Mouse (Mus musculus) common myeloid progenitor, adult 5-6 weeks (primary cell): Measurements from ENCODE around the gene Cd19. TPM values are rescaled to one million over a fixed set of nuclear protein-coding genes. Genes with fewer than 3 reads are reported as not detected.

Source experiments
- ATAC-seq: replicated peaks from 2 replicates; pipeline ENCODE4 v1.8.0; 2016; ENCODE audit warnings: low read depth, mild to moderate bottlenecking, moderate TSS enrichment, inconsistent platforms; ENCODE audit not compliant: poor library complexity, severe bottlenecking
- total RNA-seq: library from RNA; stranded (forward); fragments of 200-1000, 187-1606 nt; gene quantifications from 2 replicates; pipeline ENCODE4 v1.2.3, GENCODE M21; 2017

Gene Cd19
- total RNA-seq = 0.32 TPM in 1 of 2 replicates, not detected in the other

DNA sequence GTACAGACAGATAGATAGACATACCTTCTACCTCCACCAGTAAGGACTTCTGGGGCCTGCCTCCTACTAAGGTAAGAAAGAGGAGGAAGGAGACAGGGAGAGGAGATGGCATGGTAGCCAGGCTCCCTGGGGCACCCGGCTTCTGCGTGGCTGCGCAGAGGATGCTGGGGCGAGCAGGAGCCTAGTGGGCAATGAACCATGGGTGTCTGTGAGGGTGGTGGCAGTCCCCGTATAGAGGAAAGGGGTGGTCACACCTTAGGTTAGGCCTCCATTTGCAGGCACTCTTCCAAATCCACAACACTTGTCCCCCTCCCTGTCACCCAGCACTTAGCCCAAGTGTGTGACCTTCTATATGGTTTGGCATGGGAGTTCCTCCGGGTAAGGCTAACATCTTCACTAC, at the start of gene Cd19:
Gene Cd19 (minus strand): TSS at position 165 of the 400 bp plus-strand sequence.
- no peak for ATAC-seq

DNA sequence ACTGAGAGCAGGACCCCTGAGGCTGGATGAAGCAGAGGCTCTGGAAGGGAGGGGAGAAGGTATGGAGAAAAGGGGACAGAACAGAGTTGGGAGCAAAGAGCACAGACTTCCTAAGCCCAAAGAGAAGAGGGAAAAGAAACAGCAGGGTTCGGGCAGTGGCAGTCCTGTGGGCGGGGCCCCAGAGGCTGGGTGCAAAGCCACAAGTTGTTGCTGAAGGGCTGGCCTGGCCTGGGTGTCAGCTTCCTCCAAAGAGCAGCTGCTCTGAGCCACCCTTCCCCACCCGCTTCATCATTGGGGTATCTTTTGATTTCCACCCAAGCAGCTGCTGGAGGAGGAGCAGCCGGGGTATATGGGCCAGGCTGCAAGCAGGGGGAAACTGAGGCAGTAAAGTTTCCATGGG, 49.4 kb upstream of the Cd19 start:
- peak; percentile 81 for ATAC-seq

DNA sequence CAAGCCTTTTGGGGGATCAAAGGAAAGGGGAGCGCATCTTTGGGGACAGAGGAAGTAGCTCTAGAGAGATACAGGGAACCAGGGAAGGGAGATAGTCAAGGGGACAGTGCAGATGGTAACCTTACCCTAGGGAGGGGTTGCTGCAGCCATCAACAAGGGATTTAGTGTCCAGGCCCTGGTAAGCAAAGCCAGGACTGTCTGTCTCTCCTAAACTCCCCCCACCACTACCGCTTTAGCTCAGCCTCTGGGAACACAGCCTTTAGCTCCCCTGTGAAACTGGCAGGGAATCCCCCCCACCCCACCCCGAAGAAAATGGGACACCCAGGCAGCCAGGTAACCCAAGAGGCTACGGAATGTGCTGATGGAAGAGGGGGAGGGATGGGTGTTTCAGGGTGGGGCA, 48.9 kb upstream of the Cd19 start:
- ATAC-seq = no peak

DNA sequence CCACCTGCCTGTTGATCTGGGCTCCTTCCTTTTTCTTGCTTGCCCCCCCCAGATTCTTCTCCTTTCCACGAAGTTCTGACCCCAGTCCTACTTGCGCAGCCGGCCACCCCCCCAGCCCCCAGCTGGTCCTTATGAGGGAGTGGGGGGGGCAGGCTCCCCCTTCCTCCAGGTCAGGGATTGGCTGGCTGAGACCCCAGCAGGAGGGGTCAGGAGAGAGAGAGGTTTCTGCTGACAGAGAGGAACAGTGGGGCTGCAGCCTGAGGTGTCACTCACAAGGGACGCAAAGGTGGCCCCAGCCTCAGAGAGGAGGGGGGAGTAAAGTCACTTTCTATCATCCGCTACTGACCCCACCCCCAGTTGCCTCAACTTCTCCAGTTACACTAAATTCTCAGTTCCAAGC, 48.3 kb upstream of the Cd19 start, which contains the start of gene Atp2a1:
Gene Atp2a1 (minus strand): TSS at position 105 of the 400 bp plus-strand sequence.
- no peak for ATAC-seq

DNA sequence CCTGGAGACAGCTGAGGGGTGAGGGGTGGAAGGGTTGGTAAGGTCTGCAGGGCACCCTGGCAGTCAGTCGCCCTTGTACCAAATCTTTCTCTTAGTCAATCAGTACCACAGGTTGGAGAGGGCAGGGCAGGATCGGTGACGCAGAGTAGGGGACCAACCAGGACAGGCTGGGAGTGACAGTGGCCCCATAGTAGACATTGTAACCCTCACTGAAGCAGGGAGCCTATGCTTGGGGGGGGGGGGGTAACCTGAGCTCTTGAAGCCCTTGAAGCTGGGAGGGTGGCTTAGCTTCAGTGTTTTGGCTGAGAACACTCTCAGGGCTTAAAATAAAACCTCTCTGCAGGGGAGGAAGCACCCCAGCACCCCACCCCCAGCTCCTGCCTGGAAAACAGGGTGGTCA, 46.9 kb upstream of the Cd19 start:
- no peak for ATAC-seq

DNA sequence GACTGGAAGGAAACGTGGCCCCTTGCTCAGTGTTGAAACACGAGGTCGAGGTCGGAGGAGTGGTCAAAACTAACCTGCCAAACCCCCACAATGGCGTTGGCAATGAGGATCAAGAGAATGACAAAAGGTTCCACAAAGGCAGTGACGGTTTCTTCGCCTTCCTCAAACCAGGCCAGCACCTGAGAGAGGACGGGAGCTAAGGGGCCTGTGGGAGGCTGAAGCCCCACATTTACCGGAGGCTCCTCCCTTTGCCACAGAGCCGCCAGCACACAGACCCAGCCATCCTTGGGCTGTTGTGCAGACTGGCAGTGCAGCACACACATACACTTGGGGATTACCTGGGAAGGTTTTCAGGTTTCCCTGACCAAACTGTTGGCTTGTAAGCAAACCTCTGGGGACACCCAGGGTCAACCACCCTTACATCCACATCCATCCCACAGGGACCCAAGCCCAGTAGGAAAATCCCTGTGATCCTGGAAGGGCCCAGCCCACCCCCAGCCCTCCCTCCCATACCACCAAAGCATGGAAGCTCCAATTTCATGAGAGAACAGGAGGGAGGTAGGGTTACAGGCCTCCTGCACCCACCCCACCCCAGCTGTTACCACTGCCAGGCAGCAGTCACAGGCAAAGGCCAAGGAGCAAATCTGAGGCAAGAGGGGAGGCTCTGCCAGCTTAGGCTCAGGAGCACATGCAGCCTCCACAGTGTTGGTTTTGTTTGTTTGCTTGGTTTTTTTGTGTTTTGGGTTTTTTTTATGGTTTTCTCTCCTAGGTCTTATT, 46.1 kb upstream of the Cd19 start:
- ATAC-seq = no peak

DNA sequence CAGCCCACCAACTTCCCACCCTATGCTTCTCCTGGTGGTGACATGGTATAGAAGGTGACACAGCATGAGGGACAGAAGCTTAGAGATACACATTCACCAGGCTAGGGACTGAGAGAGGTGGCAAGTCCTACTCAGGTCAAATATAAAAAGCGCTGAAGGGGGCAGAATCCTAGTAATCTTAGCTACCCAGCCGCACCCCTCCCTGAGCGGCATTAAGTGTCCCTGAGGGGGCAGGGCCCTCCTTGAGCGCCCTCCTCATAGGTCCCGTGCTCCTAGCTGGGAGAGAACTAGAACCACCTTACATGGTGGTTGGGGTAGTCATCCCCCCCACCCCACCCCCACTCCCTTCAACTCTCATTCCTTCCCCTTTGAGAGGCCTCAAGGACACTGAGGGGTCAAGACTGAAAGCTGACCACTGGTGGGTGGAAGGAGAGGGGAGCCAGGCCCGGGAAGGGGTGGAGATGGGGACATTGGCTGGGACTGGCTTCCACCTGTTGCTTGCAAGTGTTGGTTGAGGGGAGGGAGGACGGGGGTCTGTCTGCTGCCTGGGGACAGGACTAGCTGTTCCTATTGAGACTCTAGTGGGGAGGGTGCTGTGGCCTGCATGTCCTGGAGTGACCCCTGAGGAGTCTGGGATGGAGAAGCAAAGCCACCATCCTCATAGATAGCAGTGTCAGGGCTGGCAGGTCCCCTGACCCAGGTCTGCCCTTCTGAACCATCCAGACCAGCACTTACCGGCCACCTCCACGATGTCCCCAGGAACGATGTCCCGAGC, 44.3 kb upstream of the Cd19 start:
- no peak for ATAC-seq

DNA sequence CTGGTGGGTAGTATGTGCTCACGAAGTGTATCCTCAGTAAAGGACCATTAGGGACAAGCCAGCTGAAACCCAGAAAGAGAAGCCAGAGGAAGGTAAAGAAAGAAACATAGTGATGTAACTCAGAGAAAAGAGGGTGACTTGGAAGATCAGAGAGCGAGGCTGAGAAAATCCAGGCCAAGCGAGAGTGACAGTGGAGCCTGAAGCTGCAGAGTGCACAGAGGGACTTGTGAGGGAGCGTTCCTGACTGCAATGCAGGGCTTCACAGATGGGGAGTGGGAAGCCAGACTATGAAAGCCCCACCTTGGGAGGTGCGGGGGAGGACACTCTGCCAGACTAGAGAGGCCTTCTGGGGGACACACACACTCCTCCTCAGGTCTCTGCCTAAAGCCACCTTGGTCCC, 43.5 kb upstream of the Cd19 start:
- ATAC-seq = no peak

DNA sequence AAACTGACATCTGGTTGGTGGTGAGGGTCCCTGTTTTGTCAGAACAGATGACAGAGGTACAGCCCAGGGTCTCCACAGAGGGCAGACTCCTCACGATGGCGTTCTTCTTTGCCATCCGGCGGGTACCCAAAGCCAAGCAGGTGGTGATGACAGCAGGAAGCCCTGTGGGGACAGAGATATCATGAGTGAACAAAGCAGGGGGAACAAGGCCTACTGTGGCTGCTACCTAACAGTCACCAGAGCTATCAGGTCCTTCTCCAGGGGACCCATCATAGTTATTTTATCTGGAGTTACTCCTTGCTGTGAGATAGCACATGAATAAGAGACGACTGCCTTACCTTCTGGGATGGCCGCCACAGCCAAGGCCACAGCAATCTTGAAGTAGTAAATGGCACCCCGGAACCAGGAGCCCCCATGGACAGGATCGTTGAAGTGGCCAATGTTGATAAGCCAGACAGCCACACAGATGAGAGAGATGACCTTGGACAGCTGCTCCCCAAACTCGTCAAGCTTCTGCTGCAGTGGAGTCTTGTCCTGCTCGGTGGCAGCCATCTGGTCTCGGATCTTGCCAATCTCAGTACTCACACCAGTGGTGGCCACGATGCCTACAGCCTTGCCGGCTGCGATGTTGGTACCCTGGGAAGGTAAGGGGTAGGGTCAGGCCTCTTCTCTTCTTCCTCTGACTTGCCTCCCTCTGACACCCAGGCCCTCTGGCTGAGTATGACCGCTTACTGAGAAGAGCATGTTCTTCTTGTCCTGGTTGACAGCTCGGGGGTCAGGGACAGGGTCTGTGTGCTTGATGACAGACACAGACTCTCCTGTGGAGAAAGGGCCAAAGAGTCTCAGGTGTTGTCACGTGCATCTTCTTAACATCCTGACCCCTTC, 41.9 kb upstream of the Cd19 start:
- ATAC-seq = peak; percentile 77

DNA sequence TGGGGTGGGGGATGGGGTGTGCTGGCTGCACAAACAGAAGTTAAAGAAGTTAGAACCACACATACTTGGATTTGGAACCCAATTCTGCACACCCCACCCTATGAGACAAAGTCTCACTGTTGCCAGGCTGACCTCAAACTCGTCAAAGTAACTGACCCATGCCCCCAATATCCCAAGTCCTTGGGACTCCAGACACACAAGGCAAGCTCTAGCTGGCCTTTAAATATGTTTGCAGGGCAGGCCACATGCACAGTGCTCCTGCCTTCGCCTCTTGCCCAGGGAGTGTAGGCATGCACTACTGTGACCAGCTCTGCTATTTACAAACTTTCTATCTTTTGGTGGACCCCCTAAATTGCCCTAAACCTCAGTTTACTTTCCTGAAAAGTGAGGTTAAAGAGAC, 40.6 kb upstream of the Cd19 start:
- no peak for ATAC-seq

DNA sequence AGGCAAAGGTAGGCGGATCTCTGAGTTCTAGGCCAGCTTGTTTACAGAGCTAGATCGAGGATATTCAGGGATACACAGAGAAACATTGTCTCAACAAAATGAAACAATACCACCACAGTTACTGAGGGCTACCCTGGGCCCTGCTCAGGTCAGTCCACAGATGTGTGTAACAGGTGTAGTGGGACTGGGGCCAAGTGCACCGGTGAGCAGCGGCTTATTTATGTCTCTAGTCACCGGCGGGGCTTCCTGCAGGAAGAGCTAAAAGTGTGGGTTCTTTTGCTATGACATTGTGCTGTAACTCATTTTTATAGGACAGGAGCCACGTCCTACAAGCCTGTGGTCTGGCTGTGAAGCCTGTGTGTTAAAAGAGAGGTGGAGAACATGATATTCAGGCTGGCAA, 39.2 kb upstream of the Cd19 start:
- ATAC-seq = no peak

DNA sequence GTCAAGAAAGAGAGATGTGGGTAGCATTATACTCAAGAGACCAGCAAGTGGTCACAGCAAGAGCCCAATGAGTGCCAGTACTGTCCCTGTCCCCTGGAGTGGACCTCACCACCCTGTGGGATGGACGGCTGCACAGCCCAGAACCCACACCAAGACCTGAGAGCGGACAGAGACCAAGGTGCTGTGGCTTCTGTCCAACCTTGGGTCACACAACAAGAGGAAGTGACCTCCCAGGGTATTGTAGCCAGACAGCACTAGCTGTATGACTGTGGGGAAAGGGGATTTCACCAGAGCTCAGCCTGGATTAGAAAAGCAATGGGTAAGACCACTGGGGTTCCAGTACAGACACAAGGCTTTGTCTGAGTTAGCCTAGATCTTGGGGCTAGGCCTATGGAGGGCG, 37.6 kb upstream of the Cd19 start:
- no peak for ATAC-seq

DNA sequence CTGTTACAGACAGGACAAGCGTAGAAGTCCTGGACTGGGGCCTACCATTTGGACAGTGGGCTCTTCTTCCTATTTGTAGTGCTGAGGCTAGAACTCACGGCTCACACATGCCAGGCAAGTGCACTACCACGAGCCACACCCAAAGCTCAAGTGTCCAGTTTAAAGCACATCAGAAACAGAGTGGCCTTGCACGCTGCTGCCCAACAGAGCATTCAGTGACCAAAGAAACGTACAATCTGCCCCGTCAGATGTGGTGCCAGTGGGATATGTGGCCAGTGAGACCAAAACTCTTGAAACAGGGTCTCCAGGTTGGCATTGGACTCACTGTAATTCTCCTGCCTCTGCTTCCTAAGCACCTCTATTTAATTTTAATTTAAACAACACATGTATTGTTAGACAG, 36.0 kb upstream of the Cd19 start:
- no peak for ATAC-seq

DNA sequence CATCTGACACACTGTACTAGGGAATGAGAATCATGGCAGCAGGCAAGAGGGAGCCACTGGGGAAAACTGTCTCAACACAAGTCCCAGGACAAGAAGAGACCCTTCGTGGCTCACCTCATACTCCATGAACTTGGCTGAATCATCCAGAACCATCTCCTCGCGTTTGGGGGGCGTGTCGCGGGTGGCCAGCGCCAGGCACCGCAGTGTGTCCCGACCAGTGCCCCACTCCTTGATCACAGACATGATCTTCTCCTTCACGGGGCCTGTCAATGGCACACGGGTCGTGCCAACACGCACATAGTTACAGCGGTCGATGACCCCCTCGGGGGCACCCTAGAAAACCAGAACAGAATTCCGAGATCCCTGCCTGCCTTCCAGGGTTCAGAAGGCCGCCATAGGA, 35.3 kb upstream of the Cd19 start:
- no peak for ATAC-seq

DNA sequence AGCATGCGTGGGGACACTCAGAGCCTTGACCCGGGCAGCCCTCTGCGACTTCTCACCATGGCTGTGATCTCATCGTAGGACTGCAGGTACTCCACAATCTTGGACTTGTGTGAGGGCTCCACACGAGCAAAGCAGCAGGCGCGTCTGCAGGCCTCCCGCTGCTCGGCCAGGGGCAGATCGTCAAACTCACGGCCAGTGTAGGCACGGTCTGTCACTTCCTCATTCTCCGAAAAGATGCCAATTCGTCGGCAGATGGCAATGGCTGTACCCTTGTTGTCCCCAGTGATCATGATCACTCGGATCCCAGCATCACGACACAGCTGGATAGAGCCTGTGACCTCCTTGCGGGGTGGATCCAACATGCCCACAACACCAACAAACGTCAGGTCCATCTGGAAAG, 33.8 kb upstream of the Cd19 start:
- peak; percentile 78 for ATAC-seq

DNA sequence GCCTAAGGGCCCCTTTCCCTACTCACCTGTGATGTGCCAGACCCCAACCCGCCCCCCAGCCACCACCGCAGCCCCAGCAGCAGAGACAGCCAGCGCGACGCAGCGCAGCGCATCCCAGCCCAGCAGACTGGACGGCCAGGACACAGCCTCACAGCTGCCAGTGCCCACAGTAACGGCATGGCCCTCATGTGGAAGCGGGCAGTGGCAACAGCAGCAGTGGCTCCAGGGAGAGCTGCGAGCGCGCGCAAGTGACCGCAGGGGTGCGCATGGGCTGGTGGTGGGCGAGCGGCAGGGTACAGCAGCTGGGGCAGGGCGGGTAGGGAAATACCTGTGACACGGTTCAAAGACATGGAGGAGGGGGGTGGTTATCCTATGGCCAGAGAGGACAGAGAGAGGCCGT, 31.5 kb upstream of the Cd19 start:
- ATAC-seq = no peak

DNA sequence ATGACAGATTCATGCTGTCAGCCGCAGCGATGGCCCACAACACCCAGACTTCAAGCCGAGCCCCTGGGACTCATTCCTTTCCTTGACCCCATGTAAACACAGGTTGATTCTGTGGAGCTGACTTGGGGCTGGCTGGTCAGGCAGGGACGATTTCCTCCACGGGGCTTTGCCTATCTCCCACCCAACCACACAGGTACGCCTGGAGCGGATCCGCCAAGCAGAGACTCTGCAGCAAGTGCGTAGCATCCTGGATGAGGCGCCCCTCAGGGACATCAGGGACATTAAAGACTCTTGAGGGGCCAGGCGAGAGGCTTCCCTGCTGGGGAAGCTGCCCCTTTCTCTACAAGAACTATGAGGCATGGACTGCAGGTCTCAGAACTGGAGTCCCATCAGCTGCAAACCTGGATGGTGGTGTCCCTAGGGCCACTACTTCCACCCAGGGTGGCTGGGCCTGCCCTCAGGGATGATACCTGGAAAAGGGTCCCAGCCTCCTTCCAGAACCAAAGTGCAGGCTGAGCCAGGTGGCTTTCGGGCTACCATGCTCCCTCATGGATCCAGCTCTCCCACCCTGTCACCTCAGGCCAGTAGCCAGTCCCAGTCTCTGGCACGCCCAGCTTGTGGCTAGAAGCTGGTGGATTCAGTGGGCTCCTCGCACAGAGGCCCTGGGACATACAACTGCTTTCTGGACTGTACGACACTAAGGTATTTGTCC, 30.6 kb upstream of the Cd19 start:
- no peak for ATAC-seq

DNA sequence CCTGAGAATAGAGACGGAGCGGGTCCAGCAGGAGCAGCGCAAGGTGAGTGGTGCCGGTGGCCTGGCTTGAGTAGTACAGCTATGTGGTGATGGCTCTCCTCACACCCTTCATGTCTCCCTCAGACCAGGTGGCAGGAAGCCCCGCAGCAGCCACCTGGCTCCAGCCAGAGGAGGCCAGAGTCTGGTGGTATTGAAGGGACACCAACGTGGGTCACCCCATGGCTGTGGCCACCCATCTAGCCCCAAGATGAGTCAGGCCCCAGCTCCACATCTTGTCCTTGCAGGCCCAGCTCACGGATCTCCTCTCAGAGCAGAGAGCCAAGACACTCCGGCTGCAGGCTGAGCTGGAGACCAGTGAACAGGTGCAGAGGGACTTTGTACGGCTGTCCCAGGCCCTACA, 29.8 kb upstream of the Cd19 start:
- no peak for ATAC-seq

DNA sequence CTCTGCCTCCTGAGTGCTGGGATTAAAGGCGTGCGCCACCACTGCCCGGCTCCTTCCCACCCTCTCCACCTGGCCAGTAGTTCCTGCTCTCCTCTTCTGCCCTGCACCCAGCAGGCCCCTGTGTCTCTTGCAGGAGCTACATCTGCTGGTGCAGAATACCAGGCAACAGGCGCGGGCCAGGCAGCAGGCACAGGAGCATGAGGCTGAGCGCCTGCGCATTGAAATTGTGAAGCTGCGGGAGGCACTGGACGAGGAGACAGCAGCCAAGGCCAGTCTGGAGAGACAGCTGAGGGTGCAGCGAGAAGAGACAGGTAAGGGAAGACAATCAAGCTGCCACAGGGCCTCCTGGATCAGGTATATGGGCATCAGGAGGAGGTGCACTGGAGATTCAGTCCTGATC, 29.3 kb upstream of the Cd19 start:
- ATAC-seq = no peak

DNA sequence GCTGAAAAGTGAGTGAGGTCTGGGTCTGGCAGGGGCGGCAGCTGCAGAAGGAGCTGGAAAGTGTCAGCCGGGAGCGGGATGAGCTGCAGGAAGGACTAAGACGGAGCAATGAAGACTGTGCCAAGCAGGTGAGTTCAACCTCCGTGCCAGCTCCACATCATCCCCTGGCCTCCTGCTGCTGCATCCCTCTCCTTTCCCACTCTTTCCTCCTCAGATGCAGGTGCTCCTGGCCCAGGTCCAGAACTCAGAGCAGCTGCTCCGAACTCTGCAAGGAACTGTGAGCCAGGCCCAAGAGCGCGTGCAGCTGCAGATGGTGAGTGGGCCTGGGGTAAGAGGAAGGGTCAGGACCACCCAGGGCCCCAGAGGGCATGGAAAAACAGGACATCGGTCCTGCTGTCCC, 25.4 kb upstream of the Cd19 start:
- ATAC-seq = no peak
